Mouse (Mus musculus) heart, postnatal 0 days (tissue): Measurements from ENCODE around the gene Gm10600. TPM values are rescaled to one million over a fixed set of nuclear protein-coding genes. Genes with fewer than 3 reads are reported as not detected.
"Not testable (repeated sequence)": the region's sequence is repeated elsewhere in the genome, so short reads cannot be mapped to it uniquely, and the experiment has no call there.

ENCODE experiments used
- ATAC-seq: fragments of 200-750 bp; cut with Nextera tagmentation; 2 replicates; pipeline ENCODE4 v1.8.0; 2017; ENCODE audit warnings: low read depth, moderate number of reproducible peaks, moderate library complexity; ENCODE audit not compliant: insufficient read depth
- DNase-seq: peaks from one replicate; pipeline ENCODE4 v3.0.0-alpha.2; 2016; ENCODE audit warnings: low spot score
- H3K27ac ChIP-seq: fragments of 300-500 bp; sonication (generic); 2 replicates; pipeline ENCODE4 v1.5.1; 2014; ENCODE audit warnings: low read depth, mild to moderate bottlenecking
- H3K27me3 ChIP-seq: fragments of 300-500 bp; sonication (generic); 2 replicates; pipeline ENCODE4 v1.6.1; 2014; ENCODE audit warnings: low read length, mixed read lengths; ENCODE audit not compliant: control insufficient read depth, insufficient read depth
- H3K36me3 ChIP-seq: fragments of 300-500 bp; sonication (generic); replicated peaks from 2 replicates; pipeline ENCODE4 v1.6.1; 2014; ENCODE audit warnings: low read length, mixed read lengths; ENCODE audit not compliant: control insufficient read depth, insufficient read depth
- H3K4me1 ChIP-seq: fragments of 300-500 bp; sonication (generic); 2 replicates; pipeline ENCODE4 v1.6.1; 2014; ENCODE audit warnings: antibody characterized with exemption; ENCODE audit not compliant: control insufficient read depth, insufficient read depth
- H3K4me2 ChIP-seq: fragments of 300-500 bp; sonication (generic); 2 replicates; pipeline ENCODE4 v1.6.1; 2014; ENCODE audit warnings: low read depth, mild to moderate bottlenecking, low read length, moderate library complexity
- H3K4me3 ChIP-seq: fragments of 300-500 bp; sonication (generic); 2 replicates; pipeline ENCODE4 v1.5.1; 2014; ENCODE audit warnings: low read depth, low read length
- H3K9ac ChIP-seq: fragments of 300-500 bp; sonication (generic); replicated peaks from 2 replicates; pipeline ENCODE4 v1.6.1; 2014; ENCODE audit warnings: low read depth, low read length, mixed read lengths
- H3K9me3 ChIP-seq: fragments of 300-500 bp; sonication (generic); replicated peaks from 2 replicates; pipeline ENCODE4 v1.6.1; 2016; ENCODE audit warnings: low read length; ENCODE audit not compliant: control insufficient read depth
- WGBS: fragments of 180-500 bp; shearing (Covaris S2); extraction: QIAGEN DNeasy Blood & Tissue Kit; methylation state at CpG from one replicate; pipeline ENCODE4 v1.1.7; 2014; 5-methylcytosine and 5-hydroxymethylcytosine counted together
- polyA plus RNA-seq: library from polyadenylated mRNA; unstranded; fragments of >200 nt; fragmentation: Nextera tagmentation; extraction: Ambion mirVana; gene quantifications from 2 replicates; pipeline ENCODE4 v1.2.1, GENCODE M21; 2015
- total RNA-seq: library from RNA; depleted of rRNA; stranded (reverse); fragments of >200 nt; gene quantifications from 2 replicates; pipeline ENCODE4 v1.2.3, GENCODE M21; 2014; ENCODE audit warnings: low replicate concordance; rRNA removed

Gene Gm10600
- total RNA-seq (not detected in 2 replicates), polyA plus RNA-seq (not detected in 2 replicates)

DNA sequence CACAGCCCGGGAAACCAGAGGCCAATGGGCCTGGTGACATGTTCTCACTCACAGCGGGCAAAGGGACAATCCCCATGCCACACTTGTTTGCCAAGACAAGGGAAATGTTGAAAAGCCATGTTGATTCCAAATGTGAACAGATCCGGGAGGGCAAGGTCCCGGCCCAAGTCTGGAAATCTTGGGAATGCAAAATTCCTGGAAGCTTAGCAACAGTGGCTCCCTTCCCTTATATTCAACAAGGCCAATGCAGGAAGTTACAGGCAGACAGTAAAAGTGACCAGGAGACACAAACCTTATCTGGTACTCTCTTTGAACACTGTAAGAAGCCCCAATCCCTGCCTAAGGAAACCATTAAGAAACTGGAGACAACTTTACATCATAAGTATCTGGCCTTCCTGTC is at the start of gene Gm10600:
Gene Gm10600, plus strand, starts transcription at position 301 of the 400 bp plus-strand sequence.
- H3K27me3 ChIP-seq, H3K4me2 ChIP-seq, ATAC-seq, H3K27ac ChIP-seq, H3K36me3 ChIP-seq, DNase-seq, H3K4me1 ChIP-seq, H3K9me3 ChIP-seq, H3K4me3 ChIP-seq, H3K9ac ChIP-seq: not testable (repeated sequence)
- WGBS, result no CpG with 5 or more reads among the region's 4 CpGs

- not testable (repeated sequence) for DNase-seq, H3K27ac ChIP-seq, H3K27me3 ChIP-seq, H3K9me3 ChIP-seq, ATAC-seq, H3K36me3 ChIP-seq, H3K4me2 ChIP-seq, H3K9ac ChIP-seq, H3K4me3 ChIP-seq, H3K4me1 ChIP-seq
- WGBS, result no CpG with 5 or more reads among the region's 5 CpGs
Measured at GRCm38 (mm10) chr4:42255467-42255866, 15.0 kb downstream of the Gm10600 start, which contains the start of gene Ccl21b. TSS of gene Ccl21b (plus strand) at chr4:42255767.

Other genes starting within 250 kb of the Gm10600 start
- gene Gm21093, start 205.9 kb upstream of the Gm10600 start, total RNA-seq, result 0.12 TPM in 1 of 2 replicates, not detected in the other
- not detected in 2 replicates for gene Gm21093, start 205.9 kb upstream of the Gm10600 start, polyA plus RNA-seq
- gene Gm3893, start 149.4 kb upstream of the Gm10600 start, total RNA-seq, result not detected in 2 replicates
- not detected in 2 replicates for gene Gm3893, start 149.4 kb upstream of the Gm10600 start, polyA plus RNA-seq
- 0.73 TPM in 1 of 2 replicates, not detected in the other for gene Gm13304, start 125.8 kb upstream of the Gm10600 start, total RNA-seq
- gene Gm13304, start 125.8 kb upstream of the Gm10600 start, polyA plus RNA-seq, result 1.2 and 5.1 TPM in 2 replicates
- gene Gm13306, start 87.2 kb upstream of the Gm10600 start, total RNA-seq, result not detected in 2 replicates
- gene Gm13306, start 87.2 kb upstream of the Gm10600 start, polyA plus RNA-seq, result 0.30 TPM in 1 of 2 replicates, not detected in the other
- not detected in 2 replicates for gene Gm13305, start 72.0 kb upstream of the Gm10600 start, total RNA-seq
- gene Gm13305, start 72.0 kb upstream of the Gm10600 start, polyA plus RNA-seq, result 0.33 and 0.45 TPM in 2 replicates
- gene Ccl21b, start 15.1 kb downstream of the Gm10600 start, total RNA-seq, result not detected in 2 replicates
- 0.45 TPM in 1 of 2 replicates, not detected in the other for gene Ccl21b, start 15.1 kb downstream of the Gm10600 start, polyA plus RNA-seq
- not detected in 2 replicates for gene Gm21953, start 53.6 kb downstream of the Gm10600 start, total RNA-seq
- gene Gm21953, start 53.6 kb downstream of the Gm10600 start, polyA plus RNA-seq, result not detected in 2 replicates
- not detected in 2 replicates for gene Fam205a3, start 77.7 kb downstream of the Gm10600 start, total RNA-seq
- not detected in 2 replicates for gene Fam205a3, start 77.7 kb downstream of the Gm10600 start, polyA plus RNA-seq
- gene Gm21586, start 198.7 kb downstream of the Gm10600 start, total RNA-seq, result not detected in 2 replicates
- gene Gm21586, start 198.7 kb downstream of the Gm10600 start, polyA plus RNA-seq, result not detected in 2 replicates
- gene Gm2163, start 226.1 kb downstream of the Gm10600 start, total RNA-seq, result not detected in 2 replicates
- gene Gm2163, start 226.1 kb downstream of the Gm10600 start, polyA plus RNA-seq, result not detected in 2 replicates